Mouse (Mus musculus) ES-E14 (cell line): ENCODE data around the gene Nectin2.
A peak's percentile ranks its signal among the peaks of the same experiment; 100 is the strongest.

Experiments used
- CHD2 ChIP-seq: IDR thresholded peaks from 2 replicates; pipeline ENCODE4 v1.6.1; 2014; ENCODE audit warnings: mild to moderate bottlenecking, low read depth, low read length, inconsistent platforms
- HCFC1 ChIP-seq: IDR thresholded peaks from 2 replicates; pipeline ENCODE4 v1.6.1; 2012; ENCODE audit warnings: low read length, inconsistent platforms, borderline replicate concordance; ENCODE audit not compliant: insufficient read depth
- MAFK ChIP-seq: IDR thresholded peaks from 2 replicates; pipeline ENCODE4 v1.6.1; 2014; ENCODE audit warnings: mild to moderate bottlenecking, low read depth, low read length, inconsistent platforms; ENCODE audit not compliant: insufficient read depth
- ZC3H11A ChIP-seq: IDR thresholded peaks from 2 replicates; pipeline ENCODE4 v1.6.1; 2012; ENCODE audit warnings: low read depth, mild to moderate bottlenecking, inconsistent platforms, low read length, borderline replicate concordance
- ZNF384 ChIP-seq: IDR thresholded peaks from 2 replicates; pipeline ENCODE4 v1.6.1; 2012; ENCODE audit warnings: low read depth, low read length, inconsistent platforms

GRCm38 (mm10) chr7:19718297-19718952, 31.9 kb downstream of the Nectin2 start:
- TF ChIP-seq ZC3H11A: no peak
- no peak for TF ChIP-seq CHD2
- no peak for TF ChIP-seq ZNF384
- TF ChIP-seq HCFC1: no peak
- TF ChIP-seq MAFK: peak; percentile 76
